Mouse (Mus musculus) stomach, embryonic 14.5 days (tissue): Measurements from ENCODE around the gene Ntng1. TPM values are rescaled to one million over a fixed set of nuclear protein-coding genes. Genes with fewer than 3 reads are reported as not detected.

Experiments used
- polyA plus RNA-seq: library from polyadenylated mRNA; unstranded; fragments of >200 nt; fragmentation: Nextera tagmentation; extraction: Ambion mirVana; gene quantifications from 2 replicates; pipeline ENCODE4 v1.2.1, GENCODE M21; 2014

Gene Ntng1
- polyA plus RNA-seq, 1 experiment from 2014 or later, result 9.6 TPM

Other genes starting within 250 kb of the Ntng1 start
- gene Prmt6, start 107.0 kb upstream of the Ntng1 start, polyA plus RNA-seq, result 19.3 and 20.8 TPM in 2 replicates